19 mouse cellular contexts compared by ENCODE assay signal in genomic region chrX:73864692-73865091, GRCm38 (mm10). TPM values are rescaled to one million over a fixed set of nuclear protein-coding genes. Genes with fewer than 3 reads are reported as not detected.
DNase-seq lines count a peak whose midpoint lies in the region; ATAC-seq lines count a peak whose summit lies in the region.
"Had no signal": no experiment of that assay in that cellular context is flagged by ENCODE, and none has a peak within 500 bp of the region (broad histone marks: within the 10 kb centered on the region; RNA-seq: fewer than 3 reads in every experiment).

No protein-coding gene starts in this region.

- H3K4me1 ChIP-seq in neural tube, embryonic 11.5 days (ENCODE audit: control insufficient read depth, insufficient read depth, low read length): no peaks in the 10 kb centered on the region
- peaks cover 36% of the 10 kb centered on the region for H3K4me1 ChIP-seq in forebrain, embryonic 15.5 days
- H3K4me1 ChIP-seq: heart, embryonic 12.5 days; kidney, embryonic 15.5 days had no signal

- no peak overlapping the region for H3K4me2 ChIP-seq in neural tube, embryonic 11.5 days (ENCODE audit: low read depth)
- H3K4me2 ChIP-seq in forebrain, embryonic 15.5 days (replicated peaks): no peak overlapping the region
- H3K4me2 ChIP-seq: heart, embryonic 12.5 days; kidney, embryonic 15.5 days; liver, embryonic 15.5 days had no signal

- H3K27me3 ChIP-seq in neural tube, embryonic 11.5 days (ENCODE audit: control insufficient read depth, insufficient read depth, low read length): no peaks in the 10 kb centered on the region
- no peaks in the 10 kb centered on the region for H3K27me3 ChIP-seq in forebrain, embryonic 15.5 days
- H3K27me3 ChIP-seq: kidney, embryonic 15.5 days; liver, embryonic 15.5 days had no signal

- H3K9ac ChIP-seq in neural tube, embryonic 11.5 days (ENCODE audit: low read length): no peak overlapping the region
- no peak overlapping the region for H3K9ac ChIP-seq in forebrain, embryonic 15.5 days (replicated peaks)
- H3K9ac ChIP-seq: heart, embryonic 12.5 days; kidney, embryonic 15.5 days; liver, embryonic 15.5 days had no signal

- H3K4me3 ChIP-seq in neural tube, embryonic 11.5 days (ENCODE audit: low read depth, low read length): no peak overlapping the region
- no peak overlapping the region for H3K4me3 ChIP-seq in forebrain, embryonic 15.5 days
- H3K4me3 ChIP-seq: erythroblast, embryonic 14.5 days; heart, embryonic 12.5 days; kidney, embryonic 15.5 days; limb, embryonic 10.5 days; liver, embryonic 15.5 days had no signal

- 46% methylated on average over 3 of the region's 3 CpGs for WGBS in neural tube, embryonic 11.5 days
- WGBS in forebrain, embryonic 15.5 days: 47% methylated on average over 3 of the region's 3 CpGs

- peak; percentile 68 for ATAC-seq in neural tube, embryonic 11.5 days (ENCODE audit: insufficient read depth, low FRiP score, low TSS enrichment)
- peak; percentile 64 for ATAC-seq in forebrain, embryonic 15.5 days (replicated peaks)
- ATAC-seq in activated CD4-positive, CD25-positive, alpha-beta regulatory T cell, adult 4 months: no peak

- no peak overlapping the region for H3K27ac ChIP-seq in neural tube, embryonic 11.5 days (ENCODE audit: low read depth, low read length)
- peak overlapping the region; percentile 47; the same call in 1 of the 2 replicates for H3K27ac ChIP-seq in forebrain, embryonic 15.5 days (replicated peaks)
- H3K27ac ChIP-seq: kidney, embryonic 15.5 days; limb, embryonic 10.5 days; liver, embryonic 15.5 days; macrophage had no signal

- H3K9me3 ChIP-seq in neural tube, embryonic 11.5 days (ENCODE audit: control insufficient read depth, low read length): no peaks in the 10 kb centered on the region
- H3K9me3 ChIP-seq in forebrain, embryonic 15.5 days: no peaks in the 10 kb centered on the region
- H3K9me3 ChIP-seq: heart, embryonic 12.5 days; kidney, embryonic 15.5 days; limb, embryonic 10.5 days; liver, embryonic 15.5 days had no signal

- no peaks in the 10 kb centered on the region for H3K36me3 ChIP-seq in neural tube, embryonic 11.5 days (ENCODE audit: control insufficient read depth, insufficient read depth, low read length)
- H3K36me3 ChIP-seq in forebrain, embryonic 15.5 days: peaks cover 10% of the 10 kb centered on the region
- H3K36me3 ChIP-seq: heart, embryonic 12.5 days; kidney, embryonic 15.5 days; limb, embryonic 10.5 days; liver, embryonic 15.5 days had no signal

- DNase-seq in neural tube, embryonic 11.5 days (ENCODE audit: low spot score): peak; percentile 44
- DNase-seq in neural tube, embryonic 10.5 days (ENCODE audit: extremely low spot score, low spot score): no peak
- peak; percentile 68 for DNase-seq in mesoderm, embryonic 11.5 days (ENCODE audit: low read depth, low spot score)
- peak; percentile 31 for DNase-seq in retina, embryonic 14.5 days (ENCODE audit: low spot score)
- DNase-seq in adrenal gland, adult 2 months: no peak
- DNase-seq in ovary, postnatal 10 days (ENCODE audit: low spot score): no peak
- DNase-seq: cerebellum, postnatal 36 days; gastrocnemius, postnatal 10 days; right cerebral cortex, postnatal 14 days; thymus, postnatal 4 days had no signal

RNA-seq across cellular contexts. Expression of gene Avpr2, which starts 27.2 kb away (rescaled TPM):
- polyA plus RNA-seq in neural tube, embryonic 11.5 days (2014; fragmentation: Nextera tagmentation; extraction: Ambion mirVana): 0.14 TPM in 1 of 2 replicates, not detected in the other
- 0.23 TPM in 1 of 2 replicates, not detected in the other for polyA plus RNA-seq in forebrain, embryonic 15.5 days (2015; fragmentation: Nextera tagmentation; extraction: Ambion mirVana)
- total RNA-seq in adrenal gland, adult 2 months (2021): not detected
- not detected in 2 replicates for polyA plus RNA-seq in adrenal gland, adult 2 months (2012; rRNA removed)
- 1 to 10 TPM; 1.8 to 2.7 TPM for polyA plus RNA-seq in activated CD4-positive, CD25-positive, alpha-beta regulatory T cell, adult 4 months (2017; shearing (Covaris generic))
- total RNA-seq: gastrocnemius, postnatal 10 days; layer of hippocampus, postnatal 14 days had no signal
- polyA plus RNA-seq: erythroblast, embryonic 14.5 days; heart, embryonic 12.5 days had no signal

RNA-seq across cellular contexts. Expression of gene L1cam, which starts 31.2 kb away (rescaled TPM):
- 42.1 and 55.1 TPM in 2 replicates for polyA plus RNA-seq in neural tube, embryonic 11.5 days (2014; fragmentation: Nextera tagmentation; extraction: Ambion mirVana)
- polyA plus RNA-seq in forebrain, embryonic 15.5 days (2015; fragmentation: Nextera tagmentation; extraction: Ambion mirVana): 66.5 and 78.2 TPM in 2 replicates
- 1 to 10 TPM; 8.6 to 9.7 TPM for total RNA-seq in adrenal gland, adult 2 months (2021)
- 2.6 and 4.4 TPM in 2 replicates for polyA plus RNA-seq in adrenal gland, adult 2 months (2012; rRNA removed)
- polyA plus RNA-seq in activated CD4-positive, CD25-positive, alpha-beta regulatory T cell, adult 4 months (2017; shearing (Covaris generic)): 1 to 10 TPM; 8.8 to 9.8 TPM

RNA-seq across cellular contexts. Expression of gene Pdzd4, which starts 39.9 kb away (rescaled TPM):
- polyA plus RNA-seq in neural tube, embryonic 11.5 days (2014; fragmentation: Nextera tagmentation; extraction: Ambion mirVana): 1.1 and 1.7 TPM in 2 replicates
- 3.9 and 4.0 TPM in 2 replicates for polyA plus RNA-seq in forebrain, embryonic 15.5 days (2015; fragmentation: Nextera tagmentation; extraction: Ambion mirVana)
- total RNA-seq in adrenal gland, adult 2 months (2021): 1 to 10 TPM; 2.8 to 7.0 TPM
- polyA plus RNA-seq in adrenal gland, adult 2 months (2012; rRNA removed): 1.9 and 3.0 TPM in 2 replicates
- polyA plus RNA-seq in activated CD4-positive, CD25-positive, alpha-beta regulatory T cell, adult 4 months (2017; shearing (Covaris generic)): under 1 TPM; 0.11 to 0.13 TPM
- polyA plus RNA-seq: erythroblast, embryonic 14.5 days had no signal

RNA-seq across cellular contexts. Expression of gene Arhgap4, which starts 57.0 kb away (rescaled TPM):
- 2.1 and 2.5 TPM in 2 replicates for polyA plus RNA-seq in neural tube, embryonic 11.5 days (2014; fragmentation: Nextera tagmentation; extraction: Ambion mirVana)
- 2.2 and 2.3 TPM in 2 replicates for polyA plus RNA-seq in forebrain, embryonic 15.5 days (2015; fragmentation: Nextera tagmentation; extraction: Ambion mirVana)
- 1 to 10 TPM; 3.2 to 4.0 TPM for total RNA-seq in adrenal gland, adult 2 months (2021)
- polyA plus RNA-seq in adrenal gland, adult 2 months (2012; rRNA removed): 9.9 and 11.1 TPM in 2 replicates
- polyA plus RNA-seq in activated CD4-positive, CD25-positive, alpha-beta regulatory T cell, adult 4 months (2017; shearing (Covaris generic)): 100 to 1,000 TPM; 116 to 144 TPM

RNA-seq across cellular contexts. Expression of gene Naa10, which starts 57.1 kb away (rescaled TPM):
- 133 and 144 TPM in 2 replicates for polyA plus RNA-seq in neural tube, embryonic 11.5 days (2014; fragmentation: Nextera tagmentation; extraction: Ambion mirVana)
- 108 and 110 TPM in 2 replicates for polyA plus RNA-seq in forebrain, embryonic 15.5 days (2015; fragmentation: Nextera tagmentation; extraction: Ambion mirVana)
- 10 to 100 TPM; 69.6 to 93.8 TPM for total RNA-seq in adrenal gland, adult 2 months (2021)
- polyA plus RNA-seq in adrenal gland, adult 2 months (2012; rRNA removed): 53.6 and 56.1 TPM in 2 replicates
- polyA plus RNA-seq in activated CD4-positive, CD25-positive, alpha-beta regulatory T cell, adult 4 months (2017; shearing (Covaris generic)): 100 to 1,000 TPM; 185 to 192 TPM

Comparison
In these comparisons a context has a peak if more than half of its experiments do, and no peak if none do; other contexts are left out.
1. DNase-seq: peak in neural tube, embryonic 11.5 days (single experiment), mesoderm, embryonic 11.5 days (single experiment) and retina, embryonic 14.5 days (single experiment); none in neural tube, embryonic 10.5 days (single experiment), adrenal gland, adult 2 months (single experiment) and ovary, postnatal 10 days (single experiment).